Mouse (Mus musculus) limb, embryonic 11.5 days (tissue): ENCODE data around the gene Meltf. TPM values are rescaled to one million over a fixed set of nuclear protein-coding genes. Genes with fewer than 3 reads are reported as not detected.

Experiments used
- ATAC-seq: fragments of 200-750 bp; cut with Nextera tagmentation; 2 replicates; pipeline ENCODE4 v1.8.0; 2017; ENCODE audit warnings: low read depth; ENCODE audit not compliant: insufficient number of reproducible peaks, low FRiP score, low TSS enrichment
- DNase-seq: peaks from one replicate; pipeline ENCODE4 v3.0.0-alpha.2; 2015; ENCODE audit warnings: low spot score
- H3K27ac ChIP-seq: fragments of 300-500 bp; sonication (generic); replicated peaks from 2 replicates; pipeline ENCODE4 v1.5.1; 2014; ENCODE audit warnings: low read depth, mild to moderate bottlenecking, low read length
- H3K27me3 ChIP-seq: fragments of 300-500 bp; sonication (generic); 2 replicates; pipeline ENCODE4 v1.6.1; 2014; ENCODE audit warnings: mild to moderate bottlenecking, low read length, mixed read lengths; ENCODE audit not compliant: control insufficient read depth, insufficient read depth
- H3K36me3 ChIP-seq: fragments of 300-500 bp; sonication (generic); 2 replicates; pipeline ENCODE4 v1.6.1; 2014; ENCODE audit warnings: mild to moderate bottlenecking, low read length, moderate library complexity, mixed read lengths; ENCODE audit not compliant: control insufficient read depth, insufficient read depth
- H3K4me1 ChIP-seq: fragments of 300-500 bp; sonication (generic); 2 replicates; pipeline ENCODE4 v1.6.1; 2014; ENCODE audit warnings: low read length, mixed read lengths; ENCODE audit not compliant: control insufficient read depth, insufficient read depth
- H3K4me2 ChIP-seq: fragments of 300-500 bp; sonication (generic); 2 replicates; pipeline ENCODE4 v1.6.1; 2014; ENCODE audit warnings: low read depth, mild to moderate bottlenecking, moderate library complexity; ENCODE audit not compliant: severe bottlenecking
- H3K4me3 ChIP-seq: fragments of 300-500 bp; sonication (generic); 2 replicates; pipeline ENCODE4 v1.5.1; 2014; ENCODE audit warnings: low read depth, low read length
- H3K9ac ChIP-seq: fragments of 300-500 bp; sonication (generic); 2 replicates; pipeline ENCODE4 v1.6.1; 2014; ENCODE audit warnings: mild to moderate bottlenecking, low read length
- H3K9me3 ChIP-seq: fragments of 300-500 bp; sonication (generic); 2 replicates; pipeline ENCODE4 v1.6.1; 2016; ENCODE audit warnings: low read length; ENCODE audit not compliant: control insufficient read depth
- WGBS: fragments of 180-500 bp; shearing (Covaris S2); extraction: QIAGEN DNeasy Blood & Tissue Kit; methylation state at CpG from one replicate; pipeline ENCODE4 v1.1.7; 2014; 5-methylcytosine and 5-hydroxymethylcytosine counted together
- polyA plus RNA-seq: library from polyadenylated mRNA; unstranded; fragments of >200 nt; fragmentation: Nextera tagmentation; extraction: Ambion mirVana; gene quantifications from 2 replicates; pipeline ENCODE4 v1.2.1, GENCODE M21; 2014

The Meltf gene
- polyA plus RNA-seq, 1 experiment from 2014 or later, result 0.23 TPM

DNA sequence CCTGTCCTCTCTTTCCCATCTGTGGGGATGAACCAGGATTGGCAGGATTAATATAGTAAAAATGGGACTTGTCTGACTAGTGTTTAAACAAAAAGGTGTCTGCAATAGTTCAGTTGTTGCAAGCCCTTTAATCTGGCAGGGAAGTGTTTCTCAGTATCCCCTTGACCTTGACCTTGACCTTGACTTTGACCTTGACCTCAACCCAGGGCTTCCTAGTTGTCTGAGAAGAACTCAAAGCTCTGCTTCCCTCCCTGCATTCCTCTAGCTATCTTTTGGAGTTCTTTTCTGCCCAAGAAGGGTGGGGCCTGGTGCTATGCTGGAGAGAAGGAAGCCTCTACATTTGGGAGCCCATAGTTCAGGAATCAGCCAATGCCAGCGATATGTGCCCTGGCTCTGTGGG is 23.3 kb downstream of the Meltf start:
- WGBS, result 79% methylated on average over 1 of the region's 1 CpGs
- Histone ChIP-seq H3K27me3 (no peaks in the 10 kb centered on the region), H3K9ac (no peak overlapping the region), H3K27ac (no peak overlapping the region), H3K4me3 (no peak overlapping the region), H3K36me3 (no peaks in the 10 kb centered on the region), H3K4me1 (peaks cover 10% of the 10 kb centered on the region), H3K9me3 (no peaks in the 10 kb centered on the region), H3K4me2 (no peak overlapping the region)
- ATAC-seq, result no peak
- DNase-seq, result no peak

DNA sequence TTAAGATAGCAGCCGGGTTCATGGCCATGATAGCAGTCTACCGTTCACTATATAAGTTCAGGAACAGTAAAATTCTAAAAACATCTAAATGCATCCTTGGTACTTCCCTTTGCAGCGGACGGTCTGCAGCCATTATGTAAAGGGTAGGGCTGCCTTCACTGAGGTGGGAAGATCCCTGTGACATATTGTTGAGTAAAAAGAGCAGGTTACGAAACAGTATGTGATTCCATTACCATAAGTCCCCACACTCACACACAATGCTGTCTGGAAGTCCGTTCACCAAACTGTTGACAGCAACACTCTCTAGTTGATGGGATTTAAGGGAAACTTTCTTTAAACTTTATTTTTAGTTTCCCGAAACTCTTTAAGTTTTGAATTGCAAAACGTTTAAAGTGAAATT is 24.6 kb downstream of the Meltf start:
- Histone ChIP-seq H3K27ac (no peak overlapping the region), H3K27me3 (no peaks in the 10 kb centered on the region), H3K4me3 (no peak overlapping the region), H3K4me1 (no peaks in the 10 kb centered on the region), H3K36me3 (no peaks in the 10 kb centered on the region), H3K9me3 (no peaks in the 10 kb centered on the region), H3K9ac (no peak overlapping the region), H3K4me2 (no peak overlapping the region)
- no peak for DNase-seq
- 89% methylated on average over 8 of the region's 8 CpGs for WGBS
- ATAC-seq, result no peak

DNA sequence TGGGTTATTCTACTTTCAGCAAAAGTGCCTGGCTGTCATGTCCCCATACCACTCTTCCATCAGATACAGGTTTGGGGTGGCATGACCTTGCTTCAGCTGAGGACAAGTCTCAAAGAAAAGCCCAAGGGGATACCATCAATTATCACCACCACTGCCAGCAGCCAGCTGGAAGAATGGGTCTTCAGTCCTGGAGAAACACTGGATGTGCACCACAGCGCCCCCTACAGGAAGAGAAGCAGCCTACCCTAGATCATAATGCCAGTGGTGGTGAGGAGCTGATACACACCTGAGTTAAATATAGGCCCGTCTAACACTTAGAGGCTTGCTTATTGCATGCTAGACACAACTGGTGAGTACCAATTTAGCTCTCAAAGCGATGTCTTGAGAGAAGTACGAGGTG is 26.7 kb downstream of the Meltf start:
- 78% methylated on average over 4 of the region's 4 CpGs for WGBS
- Histone ChIP-seq H3K27ac (no peak overlapping the region), H3K9me3 (no peaks in the 10 kb centered on the region), H3K27me3 (no peaks in the 10 kb centered on the region), H3K4me1 (no peaks in the 10 kb centered on the region), H3K4me3 (no peak overlapping the region), H3K4me2 (no peak overlapping the region), H3K36me3 (no peaks in the 10 kb centered on the region), H3K9ac (no peak overlapping the region)
- DNase-seq (no peak), ATAC-seq (no peak)

DNA sequence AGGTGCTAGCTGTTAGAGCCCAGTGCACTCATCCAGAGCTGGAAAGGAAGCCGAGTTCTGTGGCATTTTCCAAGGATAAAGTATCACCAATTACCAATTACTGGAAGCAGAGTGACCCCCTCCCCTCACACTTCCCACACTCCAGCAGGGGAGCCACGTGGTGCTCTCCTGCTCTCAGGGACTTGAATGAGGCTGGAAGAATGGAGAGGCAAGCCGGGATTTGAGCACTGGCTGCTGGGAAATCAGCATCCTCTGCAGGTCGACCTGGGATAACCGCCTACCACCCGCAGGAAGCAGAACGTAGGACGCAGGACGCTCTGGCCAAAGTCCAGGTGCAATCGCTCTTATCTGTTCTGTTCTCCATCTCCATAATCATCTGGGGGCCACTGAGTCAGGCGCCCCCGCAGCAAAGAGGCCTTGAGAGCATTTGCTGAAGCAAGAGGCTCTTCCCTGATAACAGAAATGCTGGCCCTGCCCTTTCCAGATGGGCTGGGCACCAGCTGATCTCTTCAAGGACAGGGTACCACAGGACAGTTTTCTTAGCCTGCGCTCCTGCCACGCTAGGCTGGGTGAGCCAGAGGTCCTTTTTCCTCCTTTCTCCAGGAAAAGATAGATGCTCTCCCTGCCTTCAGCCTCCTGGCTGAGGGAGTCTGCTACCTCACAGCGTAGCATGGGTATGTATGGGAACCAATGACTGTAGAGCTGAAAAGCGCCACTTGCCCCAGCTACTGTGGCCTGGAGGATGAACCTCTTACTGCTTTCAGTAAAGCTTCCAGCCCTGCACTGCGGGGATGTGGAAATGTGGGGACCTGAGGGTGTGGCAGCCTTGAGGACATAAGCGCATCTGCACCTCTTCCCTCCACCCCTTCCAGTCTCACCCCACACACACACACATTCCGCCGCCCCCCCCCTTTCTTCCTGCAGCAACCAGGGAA is 27.5 kb downstream of the Meltf start:
- no peak for DNase-seq

DNA sequence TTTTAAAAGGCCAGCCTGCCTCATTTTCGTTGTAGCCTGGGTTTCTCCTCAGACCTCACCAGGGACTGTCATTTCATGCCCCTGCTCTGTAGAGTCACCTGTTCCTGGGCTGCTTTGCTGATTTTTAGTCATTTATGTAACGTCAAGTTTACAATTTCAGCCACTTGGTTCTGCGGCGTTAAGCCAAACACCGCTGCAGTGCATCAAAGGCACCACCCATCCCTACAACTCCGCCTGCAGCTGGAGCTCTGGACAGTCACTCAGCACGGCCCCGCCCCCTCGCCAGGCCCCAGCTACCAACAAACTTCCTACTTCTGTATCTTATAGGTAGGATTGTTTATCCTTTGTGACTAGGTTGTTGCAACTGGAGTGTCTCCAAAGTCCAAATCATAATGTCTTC is 28.3 kb downstream of the Meltf start:
- Histone ChIP-seq H3K36me3 (no peaks in the 10 kb centered on the region), H3K4me2 (peak overlapping the region; percentile 33), H3K4me1 (no peaks in the 10 kb centered on the region), H3K27ac (no peak overlapping the region), H3K27me3 (no peaks in the 10 kb centered on the region), H3K9me3 (no peaks in the 10 kb centered on the region), H3K4me3 (no peak overlapping the region), H3K9ac (no peak overlapping the region)
- 8% methylated on average over 9 of the region's 9 CpGs for whole genome bisulfite sequencing
- ATAC-seq (no peak), DNase-seq (peak; percentile 59)

More for the DNA sequence above, 27.5 kb downstream of the Meltf start:
- ATAC-seq, result 0 out of 2 replicates have a peak, but pooled peaks have one; percentile 17
- 38% methylated on average over 20 of the region's 20 CpGs for WGBS
- Histone ChIP-seq H3K4me1 (no peaks in the 10 kb centered on the region), H3K9ac (no peak overlapping the region), H3K9me3 (no peaks in the 10 kb centered on the region), H3K36me3 (no peaks in the 10 kb centered on the region), H3K27me3 (no peaks in the 10 kb centered on the region), H3K27ac (no peak overlapping the region), H3K4me2 (peak overlapping the region; percentile 33), H3K4me3 (no peak overlapping the region)

DNA sequence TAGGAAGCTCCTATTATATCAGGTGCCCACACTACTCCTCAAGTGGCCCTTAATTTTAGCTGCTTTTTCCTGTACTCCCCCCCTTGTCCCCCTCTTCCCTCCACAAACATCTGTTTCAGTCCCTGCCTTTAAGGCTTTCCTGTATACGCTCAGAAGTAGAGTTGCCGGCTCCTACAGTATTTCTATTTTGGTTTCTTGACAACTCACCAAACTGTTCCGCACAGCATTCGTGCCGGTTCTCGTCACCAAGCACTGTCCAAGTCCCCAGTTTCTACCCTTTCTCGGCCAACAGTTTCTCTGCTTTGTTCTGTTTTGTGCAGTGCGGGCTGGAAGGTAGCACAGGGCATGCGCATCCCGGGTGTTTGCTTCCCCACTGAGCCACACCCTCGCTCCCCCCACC is 30.3 kb downstream of the Meltf start:
- H3K4me2 ChIP-seq, result no peak overlapping the region
- no peak overlapping the region for H3K4me3 ChIP-seq
- H3K36me3 ChIP-seq, result no peaks in the 10 kb centered on the region
- no peaks in the 10 kb centered on the region for H3K9me3 ChIP-seq
- no peak for ATAC-seq
- no peaks in the 10 kb centered on the region for H3K27me3 ChIP-seq
- no peaks in the 10 kb centered on the region for H3K4me1 ChIP-seq
- no peak overlapping the region for H3K27ac ChIP-seq
- 68% methylated on average over 11 of the region's 11 CpGs for WGBS
- no peak overlapping the region for H3K9ac ChIP-seq
- DNase-seq, result no peak

DNA sequence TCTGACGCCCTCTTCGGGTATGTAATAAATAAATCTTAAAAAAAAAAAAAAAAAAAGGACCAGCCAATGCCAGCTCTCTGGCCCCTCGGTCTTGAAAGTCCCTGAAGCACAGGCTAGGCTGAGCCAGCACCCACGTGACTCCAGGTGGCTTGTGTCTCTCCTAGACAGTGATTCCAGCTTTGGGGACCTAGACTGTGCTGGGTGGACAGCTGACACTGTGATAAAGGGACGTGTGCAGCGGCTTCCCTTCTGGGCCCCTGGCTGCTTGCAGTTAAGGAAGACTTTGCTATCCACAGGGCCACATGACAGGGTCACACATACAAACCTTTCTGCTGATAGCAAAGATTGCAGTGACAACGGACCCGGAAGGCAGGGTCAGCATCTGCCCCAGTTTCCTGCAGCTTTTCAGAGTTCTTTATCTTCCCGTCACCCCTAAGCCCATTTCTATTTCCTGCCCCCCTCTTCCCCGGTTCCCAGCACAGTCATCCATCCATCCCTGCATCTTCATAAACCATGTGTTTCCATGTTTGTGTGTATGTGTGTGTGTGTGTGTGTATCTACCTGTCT is 31.8 kb downstream of the Meltf start:
- H3K9me3 ChIP-seq, result no peaks in the 10 kb centered on the region
- H3K27me3 ChIP-seq, result no peaks in the 10 kb centered on the region
- no peak overlapping the region for H3K27ac ChIP-seq
- ATAC-seq (no peak), DNase-seq (no peak)
- no peak overlapping the region for H3K4me2 ChIP-seq
- no peak overlapping the region for H3K9ac ChIP-seq
- WGBS, result 71% methylated on average over 10 of the region's 10 CpGs
- H3K4me1 ChIP-seq, result no peaks in the 10 kb centered on the region
- no peak overlapping the region for H3K4me3 ChIP-seq
- H3K36me3 ChIP-seq, result no peaks in the 10 kb centered on the region

DNA sequence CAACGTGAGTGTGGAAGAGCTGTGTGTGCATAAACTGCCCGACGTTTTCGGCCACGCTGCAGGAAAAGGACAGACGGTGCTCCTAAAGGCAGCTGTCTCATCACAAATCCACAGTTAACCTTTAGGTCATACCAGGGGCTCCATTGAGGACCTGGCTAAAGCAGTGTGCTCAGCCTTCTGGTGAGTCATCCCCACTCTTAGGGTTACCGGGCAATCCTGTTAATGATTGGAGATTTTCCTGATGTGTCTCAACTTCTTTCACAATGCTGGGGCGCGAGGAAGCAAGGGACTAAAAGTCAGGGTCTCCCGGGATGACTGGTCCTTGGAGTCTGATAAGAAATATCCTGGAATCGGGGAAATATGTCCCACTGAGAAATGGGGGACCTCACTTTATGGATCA is 39.2 kb downstream of the Meltf start:
- 80% methylated on average over 11 of the region's 11 CpGs for WGBS
- Histone ChIP-seq H3K27ac (no peak overlapping the region), H3K4me2 (0 out of 2 replicates have a peak overlapping the region, but pooled peaks have one; percentile 21), H3K36me3 (no peaks in the 10 kb centered on the region), H3K4me1 (no peaks in the 10 kb centered on the region), H3K9ac (no peak overlapping the region), H3K4me3 (no peak overlapping the region), H3K9me3 (no peaks in the 10 kb centered on the region), H3K27me3 (no peaks in the 10 kb centered on the region)
- ATAC-seq (no peak), DNase-seq (no peak)
